Mouse (Mus musculus) forebrain, embryonic 12.5 days (tissue): Measurements from ENCODE around the gene Atp2a1. TPM values are rescaled to one million over a fixed set of nuclear protein-coding genes. Genes with fewer than 3 reads are reported as not detected.

Experiments used
- polyA plus RNA-seq: library from polyadenylated mRNA; unstranded; fragments of >200 nt; fragmentation: Nextera tagmentation; extraction: Ambion mirVana; gene quantifications from 2 replicates; pipeline ENCODE4 v1.2.1, GENCODE M21; 2016

Gene Atp2a1
- polyA plus RNA-seq, 1 experiment from 2014 or later = 0.43 TPM

Other genes starting within 250 kb of the Atp2a1 start
- gene Sbk1, start 190.5 kb downstream of the Atp2a1 start, polyA plus RNA-seq = 264 and 272 TPM in 2 replicates
- 1.7 and 1.9 TPM in 2 replicates for gene Lat, start 93.5 kb downstream of the Atp2a1 start, polyA plus RNA-seq
- gene Spns1, start 85.7 kb downstream of the Atp2a1 start, polyA plus RNA-seq = 55.8 and 64.9 TPM in 2 replicates
- 3.9 and 4.6 TPM in 2 replicates for gene Nfatc2ip, start 66.4 kb downstream of the Atp2a1 start, polyA plus RNA-seq
- gene Cd19, start 48.2 kb downstream of the Atp2a1 start, polyA plus RNA-seq = 0.40 TPM in 1 of 2 replicates, not detected in the other
- 20.2 and 20.6 TPM in 2 replicates for gene Rabep2, start 34.3 kb downstream of the Atp2a1 start, polyA plus RNA-seq
- 57.7 and 60.2 TPM in 2 replicates for gene Sh2b1, start 12.3 kb upstream of the Atp2a1 start, polyA plus RNA-seq
- 113 and 119 TPM in 2 replicates for gene Tufm, start 24.3 kb upstream of the Atp2a1 start, polyA plus RNA-seq
- 76.6 and 92.6 TPM in 2 replicates for gene Atxn2l, start 40.3 kb upstream of the Atp2a1 start, polyA plus RNA-seq
- gene Eif3c, start 103.3 kb upstream of the Atp2a1 start, polyA plus RNA-seq = 213 and 225 TPM in 2 replicates
- gene Apobr, start 121.8 kb upstream of the Atp2a1 start, polyA plus RNA-seq = 0.31 and 0.52 TPM in 2 replicates
- 27.5 and 32.7 TPM in 2 replicates for gene Cln3, start 122.7 kb upstream of the Atp2a1 start, polyA plus RNA-seq
- not detected in 2 replicates for gene Il27, start 131.8 kb upstream of the Atp2a1 start, polyA plus RNA-seq
- 3.1 and 3.8 TPM in 2 replicates for gene Nupr1, start 167.8 kb upstream of the Atp2a1 start, polyA plus RNA-seq
- gene Sgf29, start 186.2 kb upstream of the Atp2a1 start, polyA plus RNA-seq = 39.4 and 51.2 TPM in 2 replicates
- gene Sult1a1, start 213.3 kb upstream of the Atp2a1 start, polyA plus RNA-seq = 0.42 and 0.54 TPM in 2 replicates
- gene Bola2, start 232.3 kb upstream of the Atp2a1 start, polyA plus RNA-seq = 146 and 157 TPM in 2 replicates
- 14.7 and 14.9 TPM in 2 replicates for gene Slx1b, start 232.7 kb upstream of the Atp2a1 start, polyA plus RNA-seq
- 49.1 and 51.0 TPM in 2 replicates for gene Coro1a, start 244.7 kb upstream of the Atp2a1 start, polyA plus RNA-seq